In genomic region chr1:54587076-54587475, GRCm38 (mm10) we compare ENCODE assay signal across 27 mouse cellular contexts. TPM values are rescaled to one million over a fixed set of nuclear protein-coding genes. Genes with fewer than 3 reads are reported as not detected.
DNase-seq lines count a peak whose midpoint lies in the region; ATAC-seq and TF ChIP-seq lines count a peak whose summit lies in the region.
"Had no signal": no experiment of that assay in that cellular context is flagged by ENCODE, and none has a peak within 500 bp of the region (broad histone marks: within the 10 kb centered on the region; RNA-seq: fewer than 3 reads in every experiment).

No protein-coding gene starts in this region.

- H3K36me3 ChIP-seq in neural tube, embryonic 15.5 days = no peaks in the 10 kb centered on the region
- H3K36me3 ChIP-seq: embryonic facial prominence, embryonic 12.5 days; embryonic facial prominence, embryonic 15.5 days; G1E; hindbrain, embryonic 10.5 days; hindbrain, embryonic 13.5 days; intestine, embryonic 15.5 days had no signal

- no peaks in the 10 kb centered on the region for H3K9me3 ChIP-seq in neural tube, embryonic 15.5 days (replicated peaks)
- H3K9me3 ChIP-seq: embryonic facial prominence, embryonic 12.5 days; embryonic facial prominence, embryonic 15.5 days; G1E; hindbrain, embryonic 10.5 days; hindbrain, embryonic 13.5 days; intestine, embryonic 15.5 days had no signal

- H3K27ac ChIP-seq in neural tube, embryonic 15.5 days (replicated peaks) = no peak overlapping the region
- H3K27ac ChIP-seq in bone marrow, adult 2 months (ENCODE audit: control insufficient read depth, insufficient read depth, low read depth, low read length, poor library complexity) = peak overlapping the region; percentile 11; the same call in 1 of the 2 replicates
- H3K27ac ChIP-seq: embryonic facial prominence, embryonic 12.5 days; embryonic facial prominence, embryonic 15.5 days; gastrocnemius, adult 2 months; hindbrain, embryonic 10.5 days; hindbrain, embryonic 13.5 days; intestine, embryonic 15.5 days had no signal

- no peak overlapping the region for H3K4me3 ChIP-seq in neural tube, embryonic 15.5 days (replicated peaks)
- H3K4me3 ChIP-seq in bone marrow, adult 2 months (replicated peaks; ENCODE audit: control insufficient read depth, low read depth, low read length) = no peak overlapping the region
- H3K4me3 ChIP-seq: embryonic facial prominence, embryonic 12.5 days; embryonic facial prominence, embryonic 15.5 days; gastrocnemius, adult 2 months; hindbrain, embryonic 10.5 days; hindbrain, embryonic 13.5 days; intestine, embryonic 15.5 days had no signal

- peaks cover 6% of the 10 kb centered on the region for H3K4me1 ChIP-seq in neural tube, embryonic 15.5 days
- H3K4me1 ChIP-seq in bone marrow, adult 2 months (ENCODE audit: control insufficient read depth, insufficient read depth, low read length) = peaks cover 2% of the 10 kb centered on the region; the same call in 1 of the 2 replicates
- H3K4me1 ChIP-seq: embryonic facial prominence, embryonic 12.5 days; embryonic facial prominence, embryonic 15.5 days; intestine, embryonic 15.5 days had no signal

- H3K4me2 ChIP-seq in neural tube, embryonic 15.5 days = no peak overlapping the region
- H3K4me2 ChIP-seq: embryonic facial prominence, embryonic 12.5 days; embryonic facial prominence, embryonic 15.5 days; heart, embryonic 11.5 days; hindbrain, embryonic 13.5 days; intestine, embryonic 15.5 days had no signal

- no peak for ATAC-seq in neural tube, embryonic 15.5 days (ENCODE audit: low FRiP score)
- ATAC-seq: forebrain, embryonic 14.5 days; forebrain, postnatal 0 days; hindbrain, embryonic 16.5 days; intestine, embryonic 15.5 days; Patski had no signal

- 96% methylated on average over 5 of the region's 5 CpGs for WGBS in neural tube, embryonic 15.5 days
- 76% methylated on average over 5 of the region's 5 CpGs for WGBS in bone marrow, adult 2 months

- H3K9ac ChIP-seq in neural tube, embryonic 15.5 days (replicated peaks) = no peak overlapping the region
- H3K9ac ChIP-seq: embryonic facial prominence, embryonic 12.5 days; embryonic facial prominence, embryonic 15.5 days; forebrain, postnatal 0 days; hindbrain, embryonic 13.5 days; intestine, embryonic 15.5 days had no signal

- TF ChIP-seq CTCF in bone marrow, adult 2 months (IDR thresholded peaks at IDR 0.05; ENCODE audit: control insufficient read depth, insufficient read depth, low read length) = no peak

- TF ChIP-seq POLR2A in bone marrow, adult 2 months (IDR thresholded peaks at IDR 0.05; ENCODE audit: borderline replicate concordance, control insufficient read depth, low read depth, low read length) = no peak

- H3K27me3 ChIP-seq in neural tube, embryonic 15.5 days (replicated peaks) = no peaks in the 10 kb centered on the region
- H3K27me3 ChIP-seq: CH12.LX; embryonic facial prominence, embryonic 12.5 days; embryonic facial prominence, embryonic 15.5 days; hindbrain, embryonic 13.5 days; intestine, embryonic 15.5 days had no signal

- DNase-seq in adrenal gland, adult 2 months = peak; percentile 26
- no peak for DNase-seq in adrenal gland, adult 18-20 months (ENCODE audit: low spot score in 2 of 2)
- DNase-seq in neural tube, embryonic 10.5 days (ENCODE audit: extremely low spot score, low spot score) = peak; percentile 2
- no peak for DNase-seq in urinary bladder, postnatal 25 days (ENCODE audit: low spot score)
- DNase-seq: B cell, adult 2 months; cerebellum, adult 18-20 months; cerebellum, adult 9-10 months; cerebellum, postnatal 14 days; forebrain, postnatal 0 days; gastrocnemius, adult 2 months; gastrocnemius, postnatal 14 days; heart, adult 11 months; heart, postnatal 36 days; kidney, adult 11 months had no signal

RNA-seq across cellular contexts. Expression of gene Pgap1, which starts 29.6 kb away (rescaled TPM):
- 1 to 10 TPM; 3.0 to 5.7 TPM for total RNA-seq in adrenal gland, adult 2 months (2021)
- 0.13 and 0.17 TPM in 2 replicates for polyA plus RNA-seq in adrenal gland, adult 2 months (2012; rRNA removed)
- 1 to 10 TPM; 3.5 to 6.3 TPM for total RNA-seq in adrenal gland, adult 18-20 months (2021)
- polyA plus RNA-seq in neural tube, embryonic 15.5 days (2015; fragmentation: Nextera tagmentation; extraction: Ambion mirVana) = 19.4 and 19.5 TPM in 2 replicates
- 1.1 and 2.4 TPM in 2 replicates for polyA plus RNA-seq in bone marrow, adult 2 months (2011; ENCODE audit: insufficient read depth, insufficient read length, low replicate concordance, missing spikeins)
- polyA plus RNA-seq: G1E had no signal

Comparison
In these comparisons a context has a peak if more than half of its experiments do, and no peak if none do; other contexts are left out.
1. DNase-seq: peak in adrenal gland, adult 2 months (single experiment) and neural tube, embryonic 10.5 days (single experiment); none in adrenal gland, adult 18-20 months (0 of 2) and urinary bladder, postnatal 25 days (single experiment).